Mouse (Mus musculus) olfactory bulb, adult 2 months (tissue): ENCODE measurements at regions not wholly inside any gene's neighbourhood (a gene's known extent, or its start where the extent isn't known, plus 50 kb on each side); places are given as distances from the start of the nearest gene placed in this dataset.

Source experiments
- H3K27ac ChIP-seq: fragments of 200-500 bp; 2 replicates; pipeline ENCODE4 v1.5.1; 2012; ENCODE audit warnings: low read depth, low read length; ENCODE audit not compliant: insufficient read depth
- H3K4me1 ChIP-seq: fragments of 200-500 bp; 2 replicates; pipeline ENCODE4 v1.6.1; 2012; ENCODE audit warnings: low read length; ENCODE audit not compliant: control insufficient read depth, insufficient read depth
- H3K4me3 ChIP-seq: fragments of 200-500 bp; 2 replicates; pipeline ENCODE4 v1.5.1; 2012; ENCODE audit warnings: mild to moderate bottlenecking, low read depth, low read length, moderate library complexity; ENCODE audit not compliant: insufficient read depth
- CTCF ChIP-seq: fragments of 200-500 bp; IDR thresholded peaks from 2 replicates; pipeline ENCODE4 v1.5.1; 2012; ENCODE audit warnings: low read depth, mild to moderate bottlenecking, low read length, moderate library complexity; ENCODE audit not compliant: insufficient read depth
- POLR2A ChIP-seq: fragments of 200-500 bp; IDR thresholded peaks from 2 replicates; pipeline ENCODE4 v1.6.1; 2012; ENCODE audit warnings: mild to moderate bottlenecking, low read depth, low read length, moderate library complexity; ENCODE audit not compliant: insufficient read depth
- WGBS: fragments of 180-500 bp; shearing (Covaris S2); methylation state at CpG from one replicate; pipeline ENCODE4 v1.1.7; 2018; 5-methylcytosine and 5-hydroxymethylcytosine counted together

DNA sequence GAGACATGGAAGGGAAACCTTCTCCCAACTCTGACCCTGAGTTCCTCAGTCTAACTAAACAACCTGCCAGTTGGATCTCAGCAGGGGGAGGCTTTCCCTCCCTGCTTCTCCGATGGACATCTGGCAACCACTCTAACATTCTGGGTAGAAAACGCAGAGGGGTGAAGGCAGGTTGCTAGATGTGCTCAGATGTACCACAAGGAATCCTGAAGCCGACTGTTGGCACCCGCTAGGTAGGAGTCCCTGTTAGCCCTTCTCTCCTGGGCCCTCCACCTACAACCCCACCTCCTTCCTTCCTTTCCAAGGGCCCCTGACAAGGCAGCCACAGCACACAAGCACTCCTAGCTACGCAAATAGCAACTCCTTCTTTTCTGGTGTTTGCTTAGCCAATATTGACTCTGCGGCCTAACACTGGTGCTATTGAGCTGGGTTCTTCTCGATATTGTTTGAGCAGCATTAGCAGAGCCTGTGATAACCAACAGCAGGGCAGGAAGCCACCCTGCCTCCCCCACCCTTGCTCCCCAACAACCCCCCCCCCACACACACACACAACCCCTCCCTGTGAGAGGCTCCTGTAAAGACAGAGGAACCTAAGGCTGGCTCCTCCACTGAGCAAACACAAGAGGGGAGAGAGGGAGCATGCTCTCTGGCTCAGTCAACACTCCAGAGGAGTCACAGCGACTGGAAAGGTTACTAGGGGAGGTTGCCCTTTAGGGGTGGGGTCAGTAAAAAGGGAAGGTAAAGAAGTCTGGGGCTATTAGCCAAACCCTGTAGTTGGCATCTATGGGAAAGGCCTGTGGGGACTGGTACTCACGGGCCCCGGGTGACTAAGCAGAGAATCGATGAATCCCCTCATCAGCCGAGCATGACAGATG is 105.8 kb downstream of the Rplp1 start:
- WGBS = 92% methylated on average over 12 of the region's 12 CpGs
- TF ChIP-seq CTCF (no peak), POLR2A (no peak)
- H3K4me3 ChIP-seq = no peak overlapping the region
- no peaks in the 10 kb centered on the region for H3K4me1 ChIP-seq
- H3K27ac ChIP-seq = no peak overlapping the region

DNA sequence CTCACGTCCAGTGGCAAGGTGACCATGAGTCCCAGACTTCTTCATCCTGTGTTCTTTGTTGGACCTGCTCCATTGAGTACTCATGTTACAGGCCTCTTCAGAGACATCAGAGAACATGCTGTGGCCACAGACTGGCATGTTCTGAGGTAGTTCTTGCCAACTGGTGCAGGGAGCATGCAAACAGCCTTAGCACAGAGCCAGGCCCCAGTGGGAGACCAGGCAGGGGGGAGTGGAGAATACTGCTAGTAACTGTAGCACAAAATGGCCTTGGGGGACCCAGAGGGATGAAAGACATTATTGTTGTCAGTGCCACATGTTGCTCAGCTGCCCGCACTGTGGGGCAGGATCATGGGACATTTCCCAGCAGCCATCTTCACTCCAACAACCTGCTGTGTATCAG is 108.4 kb downstream of the Rplp1 start:
- no peak overlapping the region for H3K4me3 ChIP-seq
- H3K27ac ChIP-seq = no peak overlapping the region
- WGBS = 88% methylated on average over 2 of the region's 2 CpGs
- no peaks in the 10 kb centered on the region for H3K4me1 ChIP-seq
- TF ChIP-seq CTCF (no peak), POLR2A (no peak)

DNA sequence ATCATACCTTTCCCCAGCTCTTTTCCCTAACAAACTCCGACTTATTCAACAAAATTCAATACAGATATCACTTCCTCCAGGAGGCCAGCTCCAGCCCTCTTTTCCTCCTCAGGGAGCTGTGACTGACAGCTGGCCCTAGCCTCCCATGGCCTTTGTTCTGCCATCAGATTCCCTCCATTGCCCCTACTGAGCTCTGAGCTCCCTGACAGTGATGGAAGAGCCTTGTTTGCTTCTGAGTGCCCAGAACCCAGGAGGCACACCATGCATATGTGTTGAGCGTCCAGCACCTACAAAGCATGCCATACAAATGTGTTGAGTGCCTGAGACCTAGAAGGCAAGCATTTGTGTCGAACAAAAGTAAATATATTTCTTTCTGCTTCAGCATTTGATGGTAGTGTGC is 110.8 kb downstream of the Rplp1 start:
- no peak overlapping the region for H3K27ac ChIP-seq
- WGBS = 91% methylated on average over 3 of the region's 3 CpGs
- 0 out of 2 replicates have a peak, but pooled peaks cover 4% of the 10 kb centered on the region for H3K4me1 ChIP-seq
- H3K4me3 ChIP-seq = no peak overlapping the region
- TF ChIP-seq CTCF (no peak), POLR2A (no peak)

DNA sequence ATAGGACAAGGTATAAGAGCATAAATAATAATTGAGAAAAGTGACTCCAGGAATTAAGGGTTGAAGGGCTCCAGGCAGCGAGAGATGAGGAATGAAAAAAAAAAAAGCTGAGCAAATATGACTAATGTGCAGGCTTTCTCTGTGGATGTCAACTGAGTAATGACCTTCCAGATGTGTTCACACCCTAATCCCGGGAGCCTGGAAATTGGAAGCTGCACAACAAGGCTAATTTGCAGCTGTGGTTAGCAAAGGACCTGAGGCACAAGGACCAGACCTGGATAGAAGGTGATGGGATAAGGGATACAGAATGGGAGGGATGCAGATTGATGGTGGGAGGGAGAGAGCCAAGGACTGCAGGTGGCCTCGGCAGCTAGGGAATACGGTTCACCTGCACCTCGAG is 111.6 kb downstream of the Rplp1 start:
- TF ChIP-seq CTCF (no peak), POLR2A (no peak)

DNA sequence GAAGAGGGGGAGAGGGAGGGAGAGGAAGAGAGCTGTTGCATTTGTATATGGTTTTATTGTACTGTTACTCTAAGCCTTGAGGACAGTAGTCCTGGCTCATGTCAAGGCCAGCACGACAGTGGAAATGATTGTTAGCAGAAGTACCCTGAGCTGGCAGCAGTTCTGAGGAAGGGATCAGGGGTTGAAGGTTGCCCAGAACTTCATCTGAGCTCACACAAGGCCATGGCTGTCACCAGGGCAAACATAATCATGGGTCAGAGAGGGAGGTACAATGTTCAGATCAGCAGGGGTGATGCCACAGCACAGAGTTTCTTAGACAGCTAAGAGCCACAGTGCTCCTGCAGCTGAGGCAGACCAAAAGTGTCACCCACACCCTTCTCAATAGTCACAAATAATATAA is 114.8 kb downstream of the Rplp1 start:
- TF ChIP-seq POLR2A (no peak), CTCF (no peak)
- WGBS = 73% methylated on average over 1 of the region's 1 CpGs
- Histone ChIP-seq H3K4me1 (peaks cover 10% of the 10 kb centered on the region; the same call in 1 of the 2 replicates), H3K27ac (no peak overlapping the region), H3K4me3 (no peak overlapping the region)

More for the DNA sequence above, 111.6 kb downstream of the Rplp1 start:
- WGBS = 86% methylated on average over 5 of the region's 5 CpGs
- 0 out of 2 replicates have a peak, but pooled peaks cover 4% of the 10 kb centered on the region for H3K4me1 ChIP-seq
- H3K27ac ChIP-seq = no peak overlapping the region
- no peak overlapping the region for H3K4me3 ChIP-seq

DNA sequence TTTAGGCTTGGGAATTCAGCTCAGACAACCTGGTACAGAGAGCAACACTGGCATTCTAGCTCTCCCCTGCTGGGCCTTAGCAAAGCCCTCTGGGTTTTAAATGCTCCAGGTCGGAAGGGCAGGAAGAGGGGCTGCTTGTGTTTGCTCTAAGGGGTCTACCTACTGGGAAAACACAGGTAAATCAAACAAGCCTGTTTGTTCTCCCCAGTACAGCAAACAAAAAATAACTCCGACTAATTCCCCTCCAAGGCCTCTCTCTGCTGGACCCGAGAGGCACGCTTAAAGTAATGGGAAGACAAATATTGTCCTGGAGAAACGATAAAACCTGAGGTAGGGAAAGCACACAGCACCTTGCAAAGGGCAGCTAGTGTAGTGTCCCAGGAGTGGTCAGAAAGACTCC is 118.4 kb downstream of the Rplp1 start:
- Histone ChIP-seq H3K4me1 (peaks cover 19% of the 10 kb centered on the region), H3K4me3 (no peak overlapping the region), H3K27ac (no peak overlapping the region)
- 87% methylated on average over 5 of the region's 5 CpGs for WGBS
- no peak for TF ChIP-seq CTCF
- no peak for TF ChIP-seq POLR2A

DNA sequence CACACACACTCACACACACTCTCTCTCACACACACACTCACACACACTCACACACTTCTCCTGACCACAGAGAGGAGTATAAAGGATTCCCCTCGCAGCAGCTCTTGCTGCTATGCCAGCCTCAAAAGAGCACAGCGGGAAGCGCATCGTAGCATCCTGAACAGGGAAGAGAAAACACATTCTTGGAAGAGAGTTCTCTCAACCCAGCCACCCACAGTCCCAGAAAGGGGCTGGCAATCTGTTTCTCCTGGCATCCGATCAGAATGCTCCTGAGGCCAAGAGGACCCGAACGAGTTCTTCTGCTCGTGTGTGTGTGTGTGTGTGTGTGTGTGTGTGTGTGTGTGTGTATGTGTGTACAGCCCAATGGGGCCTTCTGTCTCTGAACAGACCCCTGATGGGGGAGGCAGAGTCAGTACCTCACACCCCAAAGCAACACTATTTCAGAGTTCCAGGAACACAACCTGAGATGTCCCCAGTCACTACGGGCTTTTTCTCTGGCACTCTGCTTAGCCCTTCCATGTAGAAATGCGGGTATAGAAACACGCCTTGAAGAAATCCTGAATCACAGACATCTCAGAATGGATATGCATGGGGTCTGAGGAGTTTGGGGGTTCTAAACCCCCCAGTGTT is 122.8 kb downstream of the Rplp1 start:
- H3K27ac ChIP-seq = no peak overlapping the region
- H3K4me3 ChIP-seq = no peak overlapping the region
- 46% methylated on average over 11 of the region's 11 CpGs for WGBS

DNA sequence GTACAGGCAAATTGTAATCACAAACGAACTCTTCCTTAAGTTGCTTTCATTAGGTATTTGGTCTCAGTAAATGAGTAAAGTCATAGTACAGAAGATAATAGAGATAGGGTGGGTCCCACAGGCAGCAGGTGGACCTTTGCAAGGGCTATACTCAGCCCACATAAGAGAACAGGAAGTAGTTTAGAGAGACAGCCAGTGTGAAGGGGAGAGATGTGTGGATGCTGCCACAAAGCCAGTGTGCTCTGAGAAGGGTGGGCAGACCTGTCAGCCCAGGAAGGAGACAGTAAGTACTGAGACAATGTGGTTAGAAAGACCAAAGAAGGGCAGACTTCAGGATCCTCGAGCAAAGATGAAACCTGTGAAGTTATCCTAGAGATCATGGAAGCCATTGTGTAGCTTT is 123.5 kb downstream of the Rplp1 start:
- H3K4me1 ChIP-seq = peaks cover 13% of the 10 kb centered on the region
- no peak for TF ChIP-seq POLR2A
- TF ChIP-seq CTCF = no peak
- no peak overlapping the region for H3K4me3 ChIP-seq
- no peak overlapping the region for H3K27ac ChIP-seq
- 86% methylated on average over 2 of the region's 2 CpGs for WGBS

More for the DNA sequence above, 122.8 kb downstream of the Rplp1 start:
- peaks cover 15% of the 10 kb centered on the region for H3K4me1 ChIP-seq
- no peak for TF ChIP-seq CTCF
- TF ChIP-seq POLR2A = no peak

DNA sequence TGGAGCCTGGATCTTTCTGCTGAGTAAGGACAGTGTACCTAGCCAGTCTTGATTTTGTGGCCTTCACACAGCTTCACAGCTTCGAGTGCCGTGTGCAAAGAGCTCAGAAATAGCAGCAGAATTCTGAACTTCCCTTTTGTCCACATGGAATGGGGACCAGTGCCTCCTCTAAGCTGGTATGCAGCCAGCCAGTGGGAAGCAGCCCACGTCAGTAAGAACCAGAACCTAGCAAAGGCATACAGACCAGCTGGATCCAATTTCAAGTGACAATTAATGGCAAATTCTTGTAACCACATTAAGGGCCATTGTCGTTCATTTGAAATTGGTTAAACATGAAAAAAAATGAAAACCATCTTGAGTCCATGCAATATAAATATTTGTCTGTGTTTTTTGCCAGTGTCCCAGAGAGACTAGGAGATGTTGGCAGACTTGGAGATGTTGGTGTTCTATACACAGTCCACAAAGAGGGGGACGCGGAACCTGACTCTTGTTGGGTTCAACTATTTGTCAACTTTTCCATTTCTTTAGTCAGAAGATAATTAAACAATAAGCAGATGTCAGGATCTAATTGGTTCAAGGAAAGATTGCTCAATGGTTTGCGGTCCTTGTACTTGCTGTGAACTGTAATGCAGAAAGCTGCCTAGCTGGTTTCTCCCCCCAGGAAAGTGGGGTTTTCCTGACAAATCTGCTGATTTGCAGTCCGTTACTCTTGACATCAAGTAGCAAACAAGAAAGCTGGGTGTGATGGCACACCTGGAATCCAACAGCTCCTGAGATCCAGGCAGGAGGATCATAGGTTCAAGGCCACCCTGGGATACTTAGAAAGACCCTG is 125.1 kb downstream of the Rplp1 start:
- Histone ChIP-seq H3K4me1 (peaks cover 9% of the 10 kb centered on the region), H3K4me3 (no peak overlapping the region), H3K27ac (no peak overlapping the region)
- TF ChIP-seq POLR2A = no peak
- no peak for TF ChIP-seq CTCF
- 85% methylated on average over 8 of the region's 8 CpGs for WGBS
